Mouse (Mus musculus): Measurements from ENCODE around the gene Acin1. TPM values are rescaled to one million over a fixed set of nuclear protein-coding genes. Genes with fewer than 3 reads are reported as not detected.

The Acin1 gene
- polyA plus RNA-seq, 1 experiment, result 238 TPM

- Histone ChIP-seq H3K36me3 (ENCODE audit: control insufficient read depth, insufficient read depth, low read length) (peaks cover 13% of the 10 kb centered on the region), H3K4me1 (replicated peaks; ENCODE audit: control insufficient read depth, insufficient read depth, low read length) (peaks cover 23% of the 10 kb centered on the region), H3K27ac (ENCODE audit: control insufficient read depth, insufficient read depth, low read length) (no peak overlapping the region), H3K27me3 (ENCODE audit: control insufficient read depth, insufficient read depth, low read length) (no peaks in the 10 kb centered on the region), H3K4me3 (ENCODE audit: control insufficient read depth, insufficient read depth, low read length) (no peak overlapping the region)
- TF ChIP-seq POLR2A (IDR thresholded peaks at IDR 0.05; ENCODE audit: control insufficient read depth, extremely low read depth, insufficient read depth, low read length, poor library complexity), result no peak
- TF ChIP-seq CTCF (IDR thresholded peaks at IDR 0.05; ENCODE audit: borderline replicate concordance, control insufficient read depth, extremely low read depth, insufficient read depth, low read length, poor library complexity), result peak; percentile 85; the same call in 1 of the 2 replicates
- DNase-seq, result peak; percentile 57
- 60% methylated on average over 8 of the region's 8 CpGs for WGBS
Measured at GRCm38 (mm10) chr14:54636954-54637353, 49.8 kb downstream of the Acin1 start.

- Histone ChIP-seq H3K27me3 (ENCODE audit: control insufficient read depth, insufficient read depth, low read length) (no peaks in the 10 kb centered on the region), H3K4me1 (replicated peaks; ENCODE audit: control insufficient read depth, insufficient read depth, low read length) (peaks cover 7% of the 10 kb centered on the region; the same call in 1 of the 2 replicates), H3K27ac (ENCODE audit: control insufficient read depth, insufficient read depth, low read length) (no peak overlapping the region), H3K36me3 (ENCODE audit: control insufficient read depth, insufficient read depth, low read length) (peaks cover 21% of the 10 kb centered on the region), H3K4me3 (ENCODE audit: control insufficient read depth, insufficient read depth, low read length) (no peak overlapping the region)
- TF ChIP-seq CTCF (IDR thresholded peaks at IDR 0.05; ENCODE audit: borderline replicate concordance, control insufficient read depth, extremely low read depth, insufficient read depth, low read length, poor library complexity) (no peak), POLR2A (IDR thresholded peaks at IDR 0.05; ENCODE audit: control insufficient read depth, extremely low read depth, insufficient read depth, low read length, poor library complexity) (no peak)
- 69% methylated on average over 4 of the region's 4 CpGs for WGBS
- DNase-seq, result no peak
Measured at GRCm38 (mm10) chr14:54634182-54634581, 52.5 kb downstream of the Acin1 start.

GRCm38 (mm10) chr14:54632252-54632651 lies 54.5 kb downstream of the Acin1 start:
- TF ChIP-seq CTCF (IDR thresholded peaks at IDR 0.05; ENCODE audit: borderline replicate concordance, control insufficient read depth, extremely low read depth, insufficient read depth, low read length, poor library complexity), result no peak
- TF ChIP-seq POLR2A (IDR thresholded peaks at IDR 0.05; ENCODE audit: control insufficient read depth, extremely low read depth, insufficient read depth, low read length, poor library complexity), result no peak
- 98% methylated on average over 37 of the region's 37 CpGs for WGBS

DNA sequence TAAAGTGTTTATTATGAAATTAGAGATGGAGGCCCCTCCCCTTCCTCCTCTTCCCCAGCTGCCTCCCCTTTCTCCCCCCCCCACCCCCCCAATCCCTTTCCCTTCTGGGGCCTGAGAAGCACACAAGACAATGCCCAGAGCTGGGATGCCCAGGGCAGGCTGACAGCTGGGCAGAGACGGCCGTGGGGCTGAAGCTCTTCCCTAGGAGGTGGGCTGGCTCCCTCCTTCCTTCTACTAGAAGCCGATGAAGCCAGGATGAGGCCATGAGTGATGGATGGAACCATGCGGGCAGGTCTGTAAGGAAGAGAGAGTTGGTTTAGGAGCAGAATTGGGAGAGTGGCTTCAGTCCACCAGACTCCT lies 55.5 kb downstream of the Acin1 start:
- 99% methylated on average over 4 of the region's 4 CpGs for WGBS
- no peaks in the 10 kb centered on the region for H3K27me3 ChIP-seq (ENCODE audit: control insufficient read depth, insufficient read depth, low read length)

More at GRCm38 (mm10) chr14:54632252-54632651, 54.5 kb downstream of the Acin1 start:
- Histone ChIP-seq H3K36me3 (ENCODE audit: control insufficient read depth, insufficient read depth, low read length) (peaks cover 21% of the 10 kb centered on the region), H3K27ac (ENCODE audit: control insufficient read depth, insufficient read depth, low read length) (no peak overlapping the region), H3K27me3 (ENCODE audit: control insufficient read depth, insufficient read depth, low read length) (no peaks in the 10 kb centered on the region), H3K4me1 (replicated peaks; ENCODE audit: control insufficient read depth, insufficient read depth, low read length) (no peaks in the 10 kb centered on the region), H3K4me3 (ENCODE audit: control insufficient read depth, insufficient read depth, low read length) (no peak overlapping the region)
- DNase-seq, result no peak

DNA sequence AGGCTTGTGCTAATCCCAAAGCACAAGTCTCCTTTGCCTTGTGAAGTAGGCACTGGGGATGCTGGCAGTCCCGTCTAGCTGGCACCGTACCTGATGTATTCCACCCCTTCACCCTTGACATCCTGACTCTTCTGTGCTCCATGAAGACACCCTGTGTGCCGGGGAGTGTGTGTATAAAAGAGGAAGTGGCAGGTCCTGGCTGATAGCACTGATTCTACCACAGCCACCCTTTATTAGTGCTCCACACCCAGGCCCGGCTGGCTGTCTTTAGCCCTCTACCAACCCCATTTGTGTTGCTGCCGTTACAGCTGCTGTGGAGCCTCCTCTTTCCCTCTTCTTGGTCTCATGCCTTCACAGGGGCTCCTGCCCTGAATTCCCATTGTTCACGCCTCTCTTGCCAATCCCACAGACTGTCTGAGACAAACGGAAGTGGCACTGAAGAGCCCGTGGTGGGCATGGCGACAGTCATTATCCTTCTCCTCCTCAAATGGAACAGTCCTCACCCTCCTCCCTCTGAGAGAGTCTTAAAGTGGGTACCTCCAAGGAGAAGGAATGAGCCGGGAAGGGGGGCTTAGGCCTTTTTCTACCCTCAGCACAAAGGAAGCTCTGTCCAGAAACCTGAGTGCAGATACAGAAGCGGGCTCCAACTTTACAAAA lies 56.0 kb downstream of the Acin1 start:
- Histone ChIP-seq H3K27me3 (ENCODE audit: control insufficient read depth, insufficient read depth, low read length) (no peaks in the 10 kb centered on the region), H3K36me3 (ENCODE audit: control insufficient read depth, insufficient read depth, low read length) (peaks cover 21% of the 10 kb centered on the region), H3K4me1 (replicated peaks; ENCODE audit: control insufficient read depth, insufficient read depth, low read length) (no peaks in the 10 kb centered on the region), H3K4me3 (ENCODE audit: control insufficient read depth, insufficient read depth, low read length) (no peak overlapping the region), H3K27ac (ENCODE audit: control insufficient read depth, insufficient read depth, low read length) (no peak overlapping the region)
- WGBS, result 68% methylated on average over 11 of the region's 11 CpGs
- TF ChIP-seq POLR2A (IDR thresholded peaks at IDR 0.05; ENCODE audit: control insufficient read depth, extremely low read depth, insufficient read depth, low read length, poor library complexity), result no peak
- TF ChIP-seq CTCF (IDR thresholded peaks at IDR 0.05; ENCODE audit: borderline replicate concordance, control insufficient read depth, extremely low read depth, insufficient read depth, low read length, poor library complexity), result no peak
- DNase-seq, result no peak

More for the DNA sequence above, 55.5 kb downstream of the Acin1 start:
- DNase-seq, result no peak
- no peak overlapping the region for H3K4me3 ChIP-seq (ENCODE audit: control insufficient read depth, insufficient read depth, low read length)
- TF ChIP-seq CTCF (IDR thresholded peaks at IDR 0.05; ENCODE audit: borderline replicate concordance, control insufficient read depth, extremely low read depth, insufficient read depth, low read length, poor library complexity) (no peak), POLR2A (IDR thresholded peaks at IDR 0.05; ENCODE audit: control insufficient read depth, extremely low read depth, insufficient read depth, low read length, poor library complexity) (no peak)
- peaks cover 21% of the 10 kb centered on the region for H3K36me3 ChIP-seq (ENCODE audit: control insufficient read depth, insufficient read depth, low read length)
- no peak overlapping the region for H3K27ac ChIP-seq (ENCODE audit: control insufficient read depth, insufficient read depth, low read length)
- no peaks in the 10 kb centered on the region for H3K4me1 ChIP-seq (replicated peaks; ENCODE audit: control insufficient read depth, insufficient read depth, low read length)

- Histone ChIP-seq H3K4me1 (replicated peaks; ENCODE audit: control insufficient read depth, insufficient read depth, low read length) (no peaks in the 10 kb centered on the region), H3K27ac (ENCODE audit: control insufficient read depth, insufficient read depth, low read length) (no peak overlapping the region), H3K36me3 (ENCODE audit: control insufficient read depth, insufficient read depth, low read length) (peaks cover 21% of the 10 kb centered on the region), H3K4me3 (ENCODE audit: control insufficient read depth, insufficient read depth, low read length) (no peak overlapping the region), H3K27me3 (ENCODE audit: control insufficient read depth, insufficient read depth, low read length) (no peaks in the 10 kb centered on the region)
- DNase-seq, result no peak
- no peak for TF ChIP-seq POLR2A (IDR thresholded peaks at IDR 0.05; ENCODE audit: control insufficient read depth, extremely low read depth, insufficient read depth, low read length, poor library complexity)
- TF ChIP-seq CTCF (IDR thresholded peaks at IDR 0.05; ENCODE audit: borderline replicate concordance, control insufficient read depth, extremely low read depth, insufficient read depth, low read length, poor library complexity), result no peak
- WGBS, result 95% methylated on average over 2 of the region's 2 CpGs
Measured at GRCm38 (mm10) chr14:54629797-54630196, 56.9 kb downstream of the Acin1 start.
